Mouse (Mus musculus): Measurements from ENCODE around the gene Gm5157. TPM values are rescaled to one million over a fixed set of nuclear protein-coding genes. Genes with fewer than 3 reads are reported as not detected.
"Not testable (repeated sequence)": the region's sequence is repeated elsewhere in the genome, so short reads cannot be mapped to it uniquely, and the experiment has no call there.

Gm5157 gene
- polyA plus RNA-seq (2014; fragmentation: Nextera tagmentation; extraction: Ambion mirVana): not detected in 2 replicates

DNA sequence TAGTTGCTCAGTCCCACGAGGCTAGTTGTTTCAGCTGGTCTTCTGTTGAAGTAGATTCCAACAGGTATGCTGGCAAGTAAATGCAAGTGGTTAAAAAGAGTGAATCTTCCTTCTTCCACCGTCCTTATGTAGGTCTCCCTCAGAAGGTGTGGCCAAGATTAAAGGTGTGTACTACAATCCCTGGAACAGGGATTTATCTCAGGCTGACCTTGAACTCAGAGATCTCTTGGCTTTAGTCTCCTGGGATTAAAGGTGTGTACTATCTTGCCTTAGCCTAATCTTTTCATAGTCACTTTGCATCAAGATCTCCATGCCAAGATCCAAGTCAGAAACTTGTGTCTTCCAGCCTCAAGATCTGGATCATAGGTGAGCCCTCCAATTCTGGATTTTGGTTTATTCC is at the start of gene Gm5157:
TSS of gene Gm5157 (minus strand) at position 101 of the 400 bp plus-strand sequence.
- 43% methylated on average over 1 of the region's 2 CpGs for WGBS
- H3K4me1 ChIP-seq (replicated peaks; ENCODE audit: control insufficient read depth, insufficient read depth, low read length): not testable (repeated sequence)

DNA sequence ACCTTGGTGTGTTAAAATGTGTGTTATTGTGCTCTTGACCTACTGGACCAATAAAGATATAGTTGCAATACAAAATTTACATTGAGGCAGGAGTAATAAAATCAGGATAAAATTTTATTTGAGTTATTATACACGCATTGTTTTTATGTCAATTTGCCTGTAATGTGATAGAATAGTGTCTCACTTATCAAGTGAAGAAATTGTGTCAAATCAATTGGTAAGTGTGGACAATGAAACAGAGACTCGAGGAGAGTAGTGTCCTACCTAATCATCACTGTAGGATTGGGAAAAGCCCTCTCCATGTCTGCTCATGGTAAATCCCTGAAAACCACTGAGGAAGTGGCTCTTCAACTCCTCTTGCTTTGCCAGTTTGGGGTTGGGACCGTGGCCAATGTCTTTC is 28.3 kb downstream of the Gm5157 start, which contains the start of gene Vmn1r123:
TSS of gene Vmn1r123 (plus strand) at position 301 of the 400 bp plus-strand sequence.
- not testable (repeated sequence) for H3K4me1 ChIP-seq (replicated peaks; ENCODE audit: control insufficient read depth, insufficient read depth, low read length)

More for the DNA sequence above, at the start of gene Gm5157:
- H3K27me3 ChIP-seq (ENCODE audit: control insufficient read depth, insufficient read depth, low read length); ATAC-seq (ENCODE audit: low FRiP score); H3K4me2 ChIP-seq (replicated peaks; ENCODE audit: low read depth, low read length); H3K27ac ChIP-seq (ENCODE audit: low read depth, low read length); H3K36me3 ChIP-seq (ENCODE audit: control insufficient read depth, insufficient read depth, low read length); DNase-seq (ENCODE audit: low spot score); H3K4me3 ChIP-seq (ENCODE audit: low read depth, low read length); H3K9ac ChIP-seq (ENCODE audit: low read depth, low read length); H3K9me3 ChIP-seq (ENCODE audit: control insufficient read depth, low read length): not testable (repeated sequence)

More for the DNA sequence above, 28.3 kb downstream of the Gm5157 start, which contains the start of gene Vmn1r123:
- H3K9me3 ChIP-seq (ENCODE audit: control insufficient read depth, low read length); H3K27me3 ChIP-seq (ENCODE audit: control insufficient read depth, insufficient read depth, low read length); H3K36me3 ChIP-seq (ENCODE audit: control insufficient read depth, insufficient read depth, low read length); H3K9ac ChIP-seq (ENCODE audit: low read depth, low read length); H3K4me3 ChIP-seq (ENCODE audit: low read depth, low read length); H3K4me2 ChIP-seq (replicated peaks; ENCODE audit: low read depth, low read length); DNase-seq (ENCODE audit: low spot score); ATAC-seq (ENCODE audit: low FRiP score); H3K27ac ChIP-seq (ENCODE audit: low read depth, low read length): not testable (repeated sequence)
- 80% methylated on average over 1 of the region's 3 CpGs for WGBS

Other genes with a start within 250 kb of the Gm5157 start
- not detected in 2 replicates for gene Vmn1r119, start 178.0 kb downstream of the Gm5157 start, polyA plus RNA-seq (2014; fragmentation: Nextera tagmentation; extraction: Ambion mirVana)
- not detected in 2 replicates for gene Vmn1r120, start 136.6 kb downstream of the Gm5157 start, polyA plus RNA-seq (2014; fragmentation: Nextera tagmentation; extraction: Ambion mirVana)
- gene Vmn1r121, start 91.9 kb downstream of the Gm5157 start, polyA plus RNA-seq (2014; fragmentation: Nextera tagmentation; extraction: Ambion mirVana): not detected in 2 replicates
- not detected in 2 replicates for gene Vmn1r122, start 56.3 kb downstream of the Gm5157 start, polyA plus RNA-seq (2014; fragmentation: Nextera tagmentation; extraction: Ambion mirVana)
- not detected in 2 replicates for gene Vmn1r123, start 28.2 kb downstream of the Gm5157 start, polyA plus RNA-seq (2014; fragmentation: Nextera tagmentation; extraction: Ambion mirVana)
- gene Vmn1r124, start 70.2 kb upstream of the Gm5157 start, polyA plus RNA-seq (2014; fragmentation: Nextera tagmentation; extraction: Ambion mirVana): not detected in 2 replicates
- not detected in 2 replicates for gene Vmn1r125, start 81.8 kb upstream of the Gm5157 start, polyA plus RNA-seq (2014; fragmentation: Nextera tagmentation; extraction: Ambion mirVana)
- not detected in 2 replicates for gene Vmn1r126, start 111.0 kb upstream of the Gm5157 start, polyA plus RNA-seq (2014; fragmentation: Nextera tagmentation; extraction: Ambion mirVana)
- gene Vmn1r127, start 129.4 kb upstream of the Gm5157 start, polyA plus RNA-seq (2014; fragmentation: Nextera tagmentation; extraction: Ambion mirVana): not detected in 2 replicates
- gene Vmn1r128, start 158.9 kb upstream of the Gm5157 start, polyA plus RNA-seq (2014; fragmentation: Nextera tagmentation; extraction: Ambion mirVana): not detected in 2 replicates
- not detected in 2 replicates for gene Vmn1r129, start 170.9 kb upstream of the Gm5157 start, polyA plus RNA-seq (2014; fragmentation: Nextera tagmentation; extraction: Ambion mirVana)
- not detected in 2 replicates for gene Gm6882, start 242.3 kb upstream of the Gm5157 start, polyA plus RNA-seq (2014; fragmentation: Nextera tagmentation; extraction: Ambion mirVana)

Measured in hindbrain, embryonic 11.5 days (tissue).